Mouse (Mus musculus) erythroid progenitor cell, adult 5-6 weeks (primary cell): ENCODE results near the gene Drd3. TPM values are rescaled to one million over a fixed set of nuclear protein-coding genes. Genes with fewer than 3 reads are reported as not detected.

Experiments
- total RNA-seq, 2 experiments: library from RNA; stranded (forward) in 1 of 2; stranded (reverse) in 1 of 2; fragments of 150-400 nt in 1 of 2; fragments of 186-747, 209-891 nt in 1 of 2; gene quantifications; 2 replicates each; pipeline versions ENCODE4 v1.2.3 to v1.2.4; 2015 to 2017; ENCODE audit warnings: low replicate concordance in 2 of 2

Gene Drd3
- total RNA-seq, 2 experiments from 2014 or later: not detected

Other genes starting within 250 kb of the Drd3 start
- gene Tigit, start 89.9 kb upstream of the Drd3 start, total RNA-seq (2015; ENCODE audit: low replicate concordance): 3.4 TPM in 1 of 2 replicates, not detected in the other
- gene Tigit, start 89.9 kb upstream of the Drd3 start, total RNA-seq (2017; ENCODE audit: low replicate concordance): not detected in 2 replicates
- 1.1 and 1.3 TPM in 2 replicates for gene Ccdc191, start 135.8 kb downstream of the Drd3 start, total RNA-seq (2015; ENCODE audit: low replicate concordance)
- gene Ccdc191, start 135.8 kb downstream of the Drd3 start, total RNA-seq (2017; ENCODE audit: low replicate concordance): 0.77 and 3.3 TPM in 2 replicates
- gene Qtrt2, start 172.8 kb downstream of the Drd3 start, total RNA-seq (2015; ENCODE audit: low replicate concordance): 1.3 and 6.5 TPM in 2 replicates
- 2.6 and 2.7 TPM in 2 replicates for gene Qtrt2, start 172.8 kb downstream of the Drd3 start, total RNA-seq (2017; ENCODE audit: low replicate concordance)
- gene Zdhhc23, start 225.8 kb downstream of the Drd3 start, total RNA-seq (2015; ENCODE audit: low replicate concordance): 1.7 and 2.2 TPM in 2 replicates
- gene Zdhhc23, start 225.8 kb downstream of the Drd3 start, total RNA-seq (2017; ENCODE audit: low replicate concordance): 0.51 TPM in 1 of 2 replicates, not detected in the other